Mouse (Mus musculus): ENCODE measurements at regions not wholly inside any gene's neighbourhood (a gene's known extent, or its start where the extent isn't known, plus 50 kb on each side); places are given as distances from the start of the nearest gene placed in this dataset.

- 68% methylated on average over 4 of the region's 4 CpGs for whole genome bisulfite sequencing
- ATAC-seq (ENCODE audit: insufficient number of reproducible peaks, low FRiP score) = no peak
- Histone ChIP-seq H3K4me1 (replicated peaks) (no peaks in the 10 kb centered on the region), H3K36me3 (no peaks in the 10 kb centered on the region), H3K4me3 (no peak overlapping the region), H3K4me2 (no peak overlapping the region), H3K27me3 (replicated peaks) (no peaks in the 10 kb centered on the region), H3K9me3 (replicated peaks) (no peaks in the 10 kb centered on the region), H3K27ac (ENCODE audit: poor library complexity, severe bottlenecking) (no peak overlapping the region), H3K9ac (no peak overlapping the region)
Measured at GRCm38 (mm10) chr2:123267036-123267435, 502.0 kb downstream of the Sqor start.

GRCm38 (mm10) chr2:123274866-123275735, 510.1 kb downstream of the Sqor start:
- no peak overlapping the region for H3K4me2 ChIP-seq
- ATAC-seq (ENCODE audit: insufficient number of reproducible peaks, low FRiP score) = no peak
- H3K4me3 ChIP-seq = no peak overlapping the region
- no peak overlapping the region for H3K9ac ChIP-seq
- no peaks in the 10 kb centered on the region for H3K9me3 ChIP-seq (replicated peaks)
- no peaks in the 10 kb centered on the region for H3K36me3 ChIP-seq
- peaks cover 4% of the 10 kb centered on the region; the same call in 1 of the 2 replicates for H3K4me1 ChIP-seq (replicated peaks)
- 76% methylated on average over 9 of the region's 9 CpGs for WGBS
- H3K27ac ChIP-seq (ENCODE audit: poor library complexity, severe bottlenecking) = no peak overlapping the region
- H3K27me3 ChIP-seq (replicated peaks) = no peaks in the 10 kb centered on the region

- Histone ChIP-seq H3K4me1 (replicated peaks) (peaks cover 4% of the 10 kb centered on the region; the same call in 1 of the 2 replicates), H3K4me3 (no peak overlapping the region), H3K9me3 (replicated peaks) (no peaks in the 10 kb centered on the region), H3K36me3 (no peaks in the 10 kb centered on the region), H3K27ac (ENCODE audit: poor library complexity, severe bottlenecking) (no peak overlapping the region), H3K27me3 (replicated peaks) (no peaks in the 10 kb centered on the region), H3K4me2 (no peak overlapping the region), H3K9ac (no peak overlapping the region)
- WGBS = 43% methylated on average over 6 of the region's 6 CpGs
- no peak for ATAC-seq (ENCODE audit: insufficient number of reproducible peaks, low FRiP score)
Measured at GRCm38 (mm10) chr2:123275736-123276330, 510.8 kb downstream of the Sqor start.

GRCm38 (mm10) chr2:123311554-123312276, 546.7 kb downstream of the Sqor start:
- no peak overlapping the region for H3K4me3 ChIP-seq
- H3K9me3 ChIP-seq (replicated peaks) = no peaks in the 10 kb centered on the region
- H3K4me2 ChIP-seq = no peak overlapping the region
- no peaks in the 10 kb centered on the region for H3K36me3 ChIP-seq
- H3K4me1 ChIP-seq (replicated peaks) = no peaks in the 10 kb centered on the region
- H3K9ac ChIP-seq = no peak overlapping the region
- H3K27ac ChIP-seq (ENCODE audit: poor library complexity, severe bottlenecking) = no peak overlapping the region
- ATAC-seq (ENCODE audit: insufficient number of reproducible peaks, low FRiP score) = no peak
- WGBS = 64% methylated on average over 6 of the region's 6 CpGs
- no peaks in the 10 kb centered on the region for H3K27me3 ChIP-seq (replicated peaks)

GRCm38 (mm10) chr2:123312277-123312617, 547.2 kb downstream of the Sqor start:
- Histone ChIP-seq H3K4me3 (no peak overlapping the region), H3K9ac (no peak overlapping the region), H3K27me3 (replicated peaks) (no peaks in the 10 kb centered on the region), H3K9me3 (replicated peaks) (no peaks in the 10 kb centered on the region), H3K4me1 (replicated peaks) (no peaks in the 10 kb centered on the region), H3K4me2 (no peak overlapping the region), H3K27ac (ENCODE audit: poor library complexity, severe bottlenecking) (no peak overlapping the region), H3K36me3 (no peaks in the 10 kb centered on the region)
- peak; percentile 64; the same call in 1 of the 2 replicates for ATAC-seq (ENCODE audit: insufficient number of reproducible peaks, low FRiP score)
- 14% methylated on average over 8 of the region's 8 CpGs for WGBS

- H3K4me3 ChIP-seq = no peak overlapping the region
- H3K36me3 ChIP-seq = no peaks in the 10 kb centered on the region
- H3K4me2 ChIP-seq = no peak overlapping the region
- 68% methylated on average over 4 of the region's 4 CpGs for WGBS
- H3K9me3 ChIP-seq (replicated peaks) = no peaks in the 10 kb centered on the region
- no peaks in the 10 kb centered on the region for H3K27me3 ChIP-seq (replicated peaks)
- ATAC-seq (ENCODE audit: insufficient number of reproducible peaks, low FRiP score) = no peak
- no peak overlapping the region for H3K27ac ChIP-seq (ENCODE audit: poor library complexity, severe bottlenecking)
- no peak overlapping the region for H3K9ac ChIP-seq
- H3K4me1 ChIP-seq (replicated peaks) = peaks cover 15% of the 10 kb centered on the region
Measured at GRCm38 (mm10) chr2:123320448-123321097, 555.5 kb downstream of the Sqor start.

- ATAC-seq (ENCODE audit: insufficient number of reproducible peaks, low FRiP score) = no peak
- H3K27ac ChIP-seq (ENCODE audit: poor library complexity, severe bottlenecking) = no peak overlapping the region
- peaks cover 15% of the 10 kb centered on the region for H3K4me1 ChIP-seq (replicated peaks)
- H3K4me2 ChIP-seq = no peak overlapping the region
- H3K4me3 ChIP-seq = no peak overlapping the region
- no peaks in the 10 kb centered on the region for H3K9me3 ChIP-seq (replicated peaks)
- H3K27me3 ChIP-seq (replicated peaks) = no peaks in the 10 kb centered on the region
- no peak overlapping the region for H3K9ac ChIP-seq
- WGBS = 61% methylated on average over 3 of the region's 3 CpGs
- no peaks in the 10 kb centered on the region for H3K36me3 ChIP-seq
Measured at GRCm38 (mm10) chr2:123323769-123324168, 558.7 kb downstream of the Sqor start.

GRCm38 (mm10) chr2:123324896-123325295, 559.9 kb downstream of the Sqor start:
- Histone ChIP-seq H3K4me1 (replicated peaks) (peaks cover 15% of the 10 kb centered on the region), H3K27ac (ENCODE audit: poor library complexity, severe bottlenecking) (no peak overlapping the region), H3K4me2 (no peak overlapping the region), H3K9me3 (replicated peaks) (no peaks in the 10 kb centered on the region), H3K4me3 (no peak overlapping the region), H3K9ac (no peak overlapping the region), H3K27me3 (replicated peaks) (no peaks in the 10 kb centered on the region), H3K36me3 (peaks cover 2% of the 10 kb centered on the region; the same call in 1 of the 2 replicates)
- 45% methylated on average over 2 of the region's 2 CpGs for WGBS
- ATAC-seq (ENCODE audit: insufficient number of reproducible peaks, low FRiP score) = no peak

GRCm38 (mm10) chr2:123349625-123350346, 584.7 kb downstream of the Sqor start:
- ATAC-seq (ENCODE audit: insufficient number of reproducible peaks, low FRiP score) = no peak
- H3K9me3 ChIP-seq (replicated peaks) = no peaks in the 10 kb centered on the region
- H3K27ac ChIP-seq (ENCODE audit: poor library complexity, severe bottlenecking) = no peak overlapping the region
- no peak overlapping the region for H3K4me3 ChIP-seq
- 88% methylated on average over 10 of the region's 10 CpGs for WGBS
- no peak overlapping the region for H3K9ac ChIP-seq
- no peaks in the 10 kb centered on the region for H3K27me3 ChIP-seq (replicated peaks)
- H3K4me1 ChIP-seq (replicated peaks) = no peaks in the 10 kb centered on the region
- no peak overlapping the region for H3K4me2 ChIP-seq
- no peaks in the 10 kb centered on the region for H3K36me3 ChIP-seq

GRCm38 (mm10) chr2:123364204-123364603, 599.2 kb downstream of the Sqor start:
- Histone ChIP-seq H3K27ac (ENCODE audit: poor library complexity, severe bottlenecking) (no peak overlapping the region), H3K9ac (no peak overlapping the region), H3K9me3 (replicated peaks) (no peaks in the 10 kb centered on the region), H3K27me3 (replicated peaks) (no peaks in the 10 kb centered on the region), H3K36me3 (no peaks in the 10 kb centered on the region), H3K4me3 (no peak overlapping the region), H3K4me1 (replicated peaks) (no peaks in the 10 kb centered on the region), H3K4me2 (no peak overlapping the region)
- no peak for ATAC-seq (ENCODE audit: insufficient number of reproducible peaks, low FRiP score)

Measured in heart, embryonic 12.5 days (tissue).